ENCODE assay signal across 8 mouse cellular contexts in the genomic region with DNA sequence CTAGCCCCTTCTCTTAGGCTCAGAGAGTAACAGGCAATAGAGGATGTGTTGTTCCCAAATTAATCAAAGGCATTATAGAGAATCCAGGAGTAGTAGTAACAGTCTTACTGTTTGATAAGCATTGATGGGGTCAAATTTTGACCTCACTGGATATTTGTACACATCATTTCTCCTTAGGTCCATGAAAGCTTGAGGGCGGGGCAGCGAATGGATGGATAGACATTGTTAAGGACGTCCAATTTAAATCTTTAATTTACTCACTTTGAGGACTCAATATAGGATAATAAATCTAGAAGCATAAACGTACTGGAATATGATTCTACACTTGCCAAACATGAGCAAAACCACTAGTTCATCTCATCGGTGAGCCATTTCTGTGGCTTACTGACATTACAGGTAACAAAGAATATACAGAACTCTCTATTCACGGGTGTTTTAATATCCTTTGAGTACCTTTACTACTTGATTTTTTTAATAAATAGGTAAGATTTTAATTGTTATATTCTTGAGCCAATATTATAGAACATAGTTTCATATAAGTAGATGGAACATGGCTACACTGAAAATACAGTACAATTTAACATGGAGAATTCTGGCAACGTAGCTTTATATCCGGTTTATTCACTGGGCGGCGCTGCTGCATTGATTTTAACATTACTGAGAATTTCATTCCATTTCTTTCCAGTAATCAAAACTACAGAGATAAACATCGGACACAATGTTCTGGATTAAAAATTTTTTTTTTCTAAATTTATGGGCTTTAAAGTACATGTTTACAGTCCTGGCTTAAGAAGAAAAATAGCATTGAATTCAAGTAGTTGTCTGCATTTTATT. TPM values are rescaled to one million over a fixed set of nuclear protein-coding genes. Genes with fewer than 3 reads are reported as not detected.
DNase-seq lines count a peak whose midpoint lies in the region; ATAC-seq lines count a peak whose summit lies in the region.

No protein-coding gene starts in this region.

- peak overlapping the region; percentile 90 for H3K4me2 ChIP-seq in hindbrain, embryonic 14.5 days (replicated peaks)

- ATAC-seq in frontal cortex, adult (ENCODE audit: low TSS enrichment), result peak; percentile 72
- ATAC-seq in hindbrain, embryonic 14.5 days (ENCODE audit: low FRiP score), result peak; percentile 28

- peak overlapping the region; percentile 84 for H3K27ac ChIP-seq in hindbrain, embryonic 14.5 days

- H3K4me3 ChIP-seq in hindbrain, embryonic 14.5 days (replicated peaks; ENCODE audit: low read length), result peak overlapping the region; percentile 48

- 12% methylated on average over 11 of the region's 11 CpGs for whole genome bisulfite sequencing in hindbrain, embryonic 14.5 days

- H3K27me3 ChIP-seq in hindbrain, embryonic 14.5 days (ENCODE audit: control insufficient read depth, insufficient read depth, low read length), result no peaks in the 10 kb centered on the region

- H3K4me1 ChIP-seq in hindbrain, embryonic 14.5 days (replicated peaks; ENCODE audit: control insufficient read depth, insufficient read depth, low read length), result no peaks in the 10 kb centered on the region

- peak overlapping the region; percentile 72 for H3K9ac ChIP-seq in hindbrain, embryonic 14.5 days

- H3K36me3 ChIP-seq in hindbrain, embryonic 14.5 days (replicated peaks; ENCODE audit: control insufficient read depth, insufficient read depth), result no peaks in the 10 kb centered on the region

- DNase-seq in ovary, postnatal 14 days (ENCODE audit: low spot score), result peak; percentile 37
- DNase-seq in ovary, postnatal 10 days (ENCODE audit: low spot score), result no peak
- peak; percentile 70 for DNase-seq in cerebellum, adult 9-11 months
- DNase-seq in hindbrain, embryonic 14.5 days (ENCODE audit: low spot score), result peak; percentile 87
- peak; percentile 68 to 86 for DNase-seq in layer of hippocampus, postnatal 14 days (ENCODE audit: low spot score in 2 of 2)
- peak; percentile 86 for DNase-seq in lung, postnatal 10 days
- DNase-seq in right cerebral cortex, postnatal 14 days, result peak; percentile 74

- H3K9me3 ChIP-seq in hindbrain, embryonic 14.5 days (ENCODE audit: control insufficient read depth, low read length), result no peaks in the 10 kb centered on the region

RNA-seq across cellular contexts. Expression of a gene that starts 0.7 kb away (rescaled TPM):
- 11.3 and 14.1 TPM in 2 replicates for polyA plus RNA-seq in hindbrain, embryonic 14.5 days (2014; fragmentation: Nextera tagmentation; extraction: Ambion mirVana)
- 1 to 10 TPM; 4.1 to 6.2 TPM for total RNA-seq in layer of hippocampus, postnatal 14 days (2021)
